Mouse (Mus musculus): ENCODE measurements around the gene Zmym6. TPM values are rescaled to one million over a fixed set of nuclear protein-coding genes. Genes with fewer than 3 reads are reported as not detected.
A peak's percentile ranks its signal among the peaks of the same experiment; 100 is the strongest.

Gene Zmym6
- polyA plus RNA-seq, 1 experiment from 2014 or later: 34.5 TPM

GRCm38 (mm10) chr4:127170866-127171265 lies 93.7 kb downstream of the Zmym6 start:
- Histone ChIP-seq H3K27ac (no peak overlapping the region), H3K4me1 (replicated peaks) (peaks cover 56% of the 10 kb centered on the region), H3K4me2 (replicated peaks) (peak overlapping the region; percentile 96; the same call in 1 of the 2 replicates)

GRCm38 (mm10) chr4:127171341-127171905 lies 94.2 kb downstream of the Zmym6 start:
- H3K4me1 ChIP-seq (replicated peaks): peaks cover 56% of the 10 kb centered on the region
- 0 out of 2 replicates have a peak overlapping the region, but pooled peaks have one; percentile 4 for H3K4me2 ChIP-seq (replicated peaks)
- no peak overlapping the region for H3K4me3 ChIP-seq (replicated peaks)
- H3K9ac ChIP-seq (replicated peaks): no peak overlapping the region
- H3K36me3 ChIP-seq: no peaks in the 10 kb centered on the region
- peaks cover 26% of the 10 kb centered on the region for H3K27me3 ChIP-seq
- ATAC-seq: no peak
- 43% methylated on average over 4 of the region's 4 CpGs for WGBS
- 0 out of 2 replicates have a peak overlapping the region, but pooled peaks have one; percentile 36 for H3K27ac ChIP-seq
- H3K9me3 ChIP-seq: no peaks in the 10 kb centered on the region

More at GRCm38 (mm10) chr4:127170866-127171265, 93.7 kb downstream of the Zmym6 start:
- no peak overlapping the region for H3K4me3 ChIP-seq (replicated peaks)
- H3K9me3 ChIP-seq: no peaks in the 10 kb centered on the region
- no peaks in the 10 kb centered on the region for H3K36me3 ChIP-seq
- no peak overlapping the region for H3K9ac ChIP-seq (replicated peaks)
- ATAC-seq: no peak
- H3K27me3 ChIP-seq: peaks cover 26% of the 10 kb centered on the region
- 33% methylated on average over 5 of the region's 5 CpGs for WGBS

- Histone ChIP-seq H3K27me3 (peaks cover 20% of the 10 kb centered on the region), H3K9me3 (no peaks in the 10 kb centered on the region), H3K27ac (no peak overlapping the region), H3K36me3 (no peaks in the 10 kb centered on the region), H3K4me2 (replicated peaks) (no peak overlapping the region), H3K4me1 (replicated peaks) (peaks cover 56% of the 10 kb centered on the region), H3K4me3 (replicated peaks) (no peak overlapping the region), H3K9ac (replicated peaks) (no peak overlapping the region)
- 12% methylated on average over 7 of the region's 7 CpGs for WGBS
- no peak for ATAC-seq
Observed at GRCm38 (mm10) chr4:127172119-127172518, 94.9 kb downstream of the Zmym6 start.

GRCm38 (mm10) chr4:127172614-127173013 lies 95.4 kb downstream of the Zmym6 start:
- Histone ChIP-seq H3K4me3 (replicated peaks) (no peak overlapping the region), H3K9me3 (no peaks in the 10 kb centered on the region), H3K4me2 (replicated peaks) (peak overlapping the region; percentile 28), H3K36me3 (no peaks in the 10 kb centered on the region), H3K9ac (replicated peaks) (0 out of 2 replicates have a peak overlapping the region, but pooled peaks have one; percentile 49), H3K27ac (no peak overlapping the region), H3K4me1 (replicated peaks) (peaks cover 56% of the 10 kb centered on the region), H3K27me3 (peaks cover 16% of the 10 kb centered on the region)
- ATAC-seq: no peak
- WGBS: 67% methylated on average over 4 of the region's 4 CpGs

- Histone ChIP-seq H3K4me1 (replicated peaks) (peaks cover 48% of the 10 kb centered on the region), H3K36me3 (no peaks in the 10 kb centered on the region), H3K9ac (replicated peaks) (peak overlapping the region; percentile 49; the same call in 1 of the 2 replicates), H3K4me2 (replicated peaks) (peak overlapping the region; percentile 28), H3K4me3 (replicated peaks) (no peak overlapping the region), H3K27me3 (peaks cover 16% of the 10 kb centered on the region), H3K9me3 (no peaks in the 10 kb centered on the region), H3K27ac (no peak overlapping the region)
- no peak for ATAC-seq
- WGBS: 5% methylated on average over 8 of the region's 8 CpGs
Observed at GRCm38 (mm10) chr4:127173461-127173860, 96.3 kb downstream of the Zmym6 start.

Other genes starting within 250 kb of the Zmym6 start
- gene Zmym4, start 109.2 kb upstream of the Zmym6 start, polyA plus RNA-seq (2015; fragmentation: Nextera tagmentation; extraction: Ambion mirVana): 31.0 and 37.5 TPM in 2 replicates
- 98.6 and 102 TPM in 2 replicates for gene Sfpq, start 56.1 kb upstream of the Zmym6 start, polyA plus RNA-seq (2015; fragmentation: Nextera tagmentation; extraction: Ambion mirVana)
- gene Zmym1, start 16.2 kb upstream of the Zmym6 start, polyA plus RNA-seq (2015; fragmentation: Nextera tagmentation; extraction: Ambion mirVana): 22.6 and 22.8 TPM in 2 replicates
- 20.3 and 21.4 TPM in 2 replicates for gene Tmem35b, start 46.3 kb downstream of the Zmym6 start, polyA plus RNA-seq (2015; fragmentation: Nextera tagmentation; extraction: Ambion mirVana)
- 7.2 and 10.1 TPM in 2 replicates for gene Dlgap3, start 91.8 kb downstream of the Zmym6 start, polyA plus RNA-seq (2015; fragmentation: Nextera tagmentation; extraction: Ambion mirVana)
- 45.1 and 48.0 TPM in 2 replicates for gene Smim12, start 166.4 kb downstream of the Zmym6 start, polyA plus RNA-seq (2015; fragmentation: Nextera tagmentation; extraction: Ambion mirVana)
- 17.8 and 17.9 TPM in 2 replicates for gene Gja4, start 236.7 kb downstream of the Zmym6 start, polyA plus RNA-seq (2015; fragmentation: Nextera tagmentation; extraction: Ambion mirVana)